Mouse (Mus musculus) ES-Bruce4 (cell line): ENCODE data around the gene Rxra.

Source experiments
- CTCF ChIP-seq: IDR thresholded peaks from one replicate; pipeline ENCODE4 v1.8.1; 2011; ENCODE audit warnings: low read depth, low read length
- EP300 ChIP-seq: IDR thresholded peaks from 2 replicates; pipeline ENCODE4 v1.6.1; 2011; ENCODE audit warnings: low read depth, low read length; ENCODE audit not compliant: insufficient read depth
- POLR2A ChIP-seq: IDR thresholded peaks from one replicate; pipeline ENCODE4 v1.8.1; 2011; ENCODE audit warnings: low read length; ENCODE audit not compliant: insufficient read depth

DNA sequence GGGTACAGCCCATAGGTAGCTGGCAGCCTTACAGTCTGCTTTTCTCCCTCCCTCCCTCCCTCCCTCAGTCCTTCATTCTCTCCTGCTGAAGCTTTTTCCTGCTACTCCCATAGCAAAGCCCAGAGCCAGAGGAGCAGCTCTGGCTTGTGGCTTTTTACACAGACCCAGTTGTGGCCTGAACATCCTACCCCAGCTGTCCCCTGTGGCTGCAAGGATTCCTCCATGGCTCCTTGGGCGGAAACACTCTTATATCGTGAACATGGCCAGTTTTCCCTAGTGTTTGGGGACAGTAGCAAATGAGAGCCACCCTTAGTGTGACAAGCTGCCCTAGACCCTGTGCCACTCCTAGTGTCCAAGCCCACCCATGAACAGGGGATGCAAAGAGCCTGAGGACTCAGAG lies 58.6 kb downstream of the Rxra start:
- TF ChIP-seq CTCF (no peak), POLR2A (no peak), EP300 (no peak)
